8 mouse cellular contexts compared by ENCODE assay signal in genomic region chr5:33628820-33629300, GRCm38 (mm10). TPM values are rescaled to one million over a fixed set of nuclear protein-coding genes. Genes with fewer than 3 reads are reported as not detected.
A peak's percentile ranks its signal among the peaks of the same experiment; 100 is the strongest.
DNase-seq lines count a peak whose midpoint lies in the region; ATAC-seq and TF ChIP-seq lines count a peak whose summit lies in the region.

No protein-coding gene starts in this region.

- H3K27ac ChIP-seq in brown adipose tissue, adult 24 weeks (replicated peaks; ENCODE audit: low read depth, low read length), result peak overlapping the region; percentile 70
- peak overlapping the region; percentile 86 for H3K27ac ChIP-seq in hindbrain, postnatal 0 days
- H3K27ac ChIP-seq in limb, embryonic 15.5 days, result peak overlapping the region; percentile 92
- peak overlapping the region; percentile 83 for H3K27ac ChIP-seq in midbrain, embryonic 14.5 days (replicated peaks; ENCODE audit: low read depth, low read length)

- H3K9me3 ChIP-seq in hindbrain, postnatal 0 days (ENCODE audit: low read length), result no peaks in the 10 kb centered on the region
- no peaks in the 10 kb centered on the region for H3K9me3 ChIP-seq in limb, embryonic 15.5 days
- no peaks in the 10 kb centered on the region for H3K9me3 ChIP-seq in midbrain, embryonic 14.5 days (ENCODE audit: control insufficient read depth, low read length)

- TF ChIP-seq CTCF in hindbrain, postnatal 0 days (IDR thresholded peaks at IDR 0.05; ENCODE audit: low read depth), result no peak

- H3K27me3 ChIP-seq in hindbrain, postnatal 0 days (ENCODE audit: insufficient read depth, low read length), result no peaks in the 10 kb centered on the region
- H3K27me3 ChIP-seq in limb, embryonic 15.5 days, result no peaks in the 10 kb centered on the region
- H3K27me3 ChIP-seq in midbrain, embryonic 14.5 days (ENCODE audit: control insufficient read depth, insufficient read depth, low read length), result no peaks in the 10 kb centered on the region

- peaks cover 14% of the 10 kb centered on the region for H3K4me1 ChIP-seq in brown adipose tissue, adult 24 weeks (ENCODE audit: control insufficient read depth, insufficient read depth, insufficient read length, low read length)
- H3K4me1 ChIP-seq in hindbrain, postnatal 0 days (ENCODE audit: insufficient read depth, low read length), result peaks cover 6% of the 10 kb centered on the region; the same call in 1 of the 2 replicates
- H3K4me1 ChIP-seq in limb, embryonic 15.5 days, result peaks cover 20% of the 10 kb centered on the region
- peaks cover 14% of the 10 kb centered on the region for H3K4me1 ChIP-seq in midbrain, embryonic 14.5 days (ENCODE audit: control insufficient read depth, insufficient read depth, low read length)

- peak; percentile 25 for ATAC-seq in frontal cortex, adult (ENCODE audit: low TSS enrichment)
- no peak for ATAC-seq in hindbrain, postnatal 0 days
- peak; percentile 3; the same call in 1 of the 2 replicates for ATAC-seq in limb, embryonic 15.5 days (ENCODE audit: insufficient number of reproducible peaks, low FRiP score, low TSS enrichment, low read depth)
- no peak; the same call in 1 of the 2 replicates for ATAC-seq in midbrain, embryonic 14.5 days (ENCODE audit: low FRiP score, low TSS enrichment)

- WGBS in hindbrain, postnatal 0 days, result 0% methylated on average over 24 of the region's 24 CpGs
- WGBS in limb, embryonic 15.5 days, result under 1% methylated on average over 24 of the region's 24 CpGs
- WGBS in midbrain, embryonic 14.5 days, result under 1% methylated on average over 24 of the region's 24 CpGs

- peak; percentile 54 for DNase-seq in retina, embryonic 14.5 days (ENCODE audit: low spot score)
- DNase-seq in retina, postnatal 1 day, result no peak
- DNase-seq in hindbrain, postnatal 0 days (ENCODE audit: low spot score), result peak; percentile 53
- peak; percentile 72 for DNase-seq in midbrain, embryonic 14.5 days
- DNase-seq in thymus, postnatal 14 days, result peak; percentile 71

- peak overlapping the region; percentile 67 for H3K9ac ChIP-seq in hindbrain, postnatal 0 days (replicated peaks; ENCODE audit: low read length)
- H3K9ac ChIP-seq in limb, embryonic 15.5 days, result peak overlapping the region; percentile 87
- H3K9ac ChIP-seq in midbrain, embryonic 14.5 days (replicated peaks; ENCODE audit: low read length), result peak overlapping the region; percentile 68

- H3K4me3 ChIP-seq in brown adipose tissue, adult 24 weeks (ENCODE audit: insufficient read depth, low read depth, low read length), result peak overlapping the region; percentile 90
- H3K4me3 ChIP-seq in hindbrain, postnatal 0 days (ENCODE audit: low read length), result peak overlapping the region; percentile 66
- H3K4me3 ChIP-seq in limb, embryonic 15.5 days, result peak overlapping the region; percentile 87
- H3K4me3 ChIP-seq in midbrain, embryonic 14.5 days (replicated peaks; ENCODE audit: low read depth, low read length), result peak overlapping the region; percentile 73

- H3K4me2 ChIP-seq in hindbrain, postnatal 0 days (ENCODE audit: low read depth, low read length), result peak overlapping the region; percentile 75
- peak overlapping the region; percentile 84 for H3K4me2 ChIP-seq in limb, embryonic 15.5 days
- peak overlapping the region; percentile 94 for H3K4me2 ChIP-seq in midbrain, embryonic 14.5 days (ENCODE audit: low read length)

- no peaks in the 10 kb centered on the region for H3K36me3 ChIP-seq in hindbrain, postnatal 0 days (ENCODE audit: insufficient read depth, low read length)
- no peaks in the 10 kb centered on the region for H3K36me3 ChIP-seq in limb, embryonic 15.5 days
- no peaks in the 10 kb centered on the region for H3K36me3 ChIP-seq in midbrain, embryonic 14.5 days (ENCODE audit: control insufficient read depth, insufficient read depth, low read length)

RNA-seq across cellular contexts. Expression of gene Fam53a, which starts 0.6 kb away (rescaled TPM):
- 13.6 and 14.7 TPM in 2 replicates for polyA plus RNA-seq in brown adipose tissue, adult 24 weeks (2012; ENCODE audit: insufficient read depth, insufficient read length, missing spikeins)
- 22.9 and 48.1 TPM in 2 replicates for total RNA-seq in hindbrain, postnatal 0 days (2014; rRNA removed)
- polyA plus RNA-seq in hindbrain, postnatal 0 days (2015; fragmentation: Nextera tagmentation; extraction: Ambion mirVana), result 26.4 and 27.6 TPM in 2 replicates
- polyA plus RNA-seq in limb, embryonic 15.5 days (2015; fragmentation: Nextera tagmentation; extraction: Ambion mirVana), result 62.5 and 69.1 TPM in 2 replicates
- polyA plus RNA-seq in midbrain, embryonic 14.5 days (2014; fragmentation: Nextera tagmentation; extraction: Ambion mirVana), result 31.4 and 35.4 TPM in 2 replicates

RNA-seq across cellular contexts. Expression of gene Gm9903, which starts 0.9 kb away (rescaled TPM):
- not detected in 2 replicates for polyA plus RNA-seq in brown adipose tissue, adult 24 weeks (2012; ENCODE audit: insufficient read depth, insufficient read length, missing spikeins)
- 0.89 and 2.1 TPM in 2 replicates for total RNA-seq in hindbrain, postnatal 0 days (2014; rRNA removed)
- 0.21 and 0.66 TPM in 2 replicates for polyA plus RNA-seq in hindbrain, postnatal 0 days (2015; fragmentation: Nextera tagmentation; extraction: Ambion mirVana)
- polyA plus RNA-seq in limb, embryonic 15.5 days (2015; fragmentation: Nextera tagmentation; extraction: Ambion mirVana), result 0.29 and 0.35 TPM in 2 replicates
- polyA plus RNA-seq in midbrain, embryonic 14.5 days (2014; fragmentation: Nextera tagmentation; extraction: Ambion mirVana), result 0.65 and 0.83 TPM in 2 replicates

RNA-seq across cellular contexts. Expression of gene Slbp, which starts 23.5 kb away (rescaled TPM):
- polyA plus RNA-seq in brown adipose tissue, adult 24 weeks (2012; ENCODE audit: insufficient read depth, insufficient read length, missing spikeins), result 30.5 and 58.5 TPM in 2 replicates
- total RNA-seq in hindbrain, postnatal 0 days (2014; rRNA removed), result 66.0 and 67.4 TPM in 2 replicates
- polyA plus RNA-seq in hindbrain, postnatal 0 days (2015; fragmentation: Nextera tagmentation; extraction: Ambion mirVana), result 128 and 132 TPM in 2 replicates
- 204 and 206 TPM in 2 replicates for polyA plus RNA-seq in limb, embryonic 15.5 days (2015; fragmentation: Nextera tagmentation; extraction: Ambion mirVana)
- polyA plus RNA-seq in midbrain, embryonic 14.5 days (2014; fragmentation: Nextera tagmentation; extraction: Ambion mirVana), result 112 and 134 TPM in 2 replicates

RNA-seq across cellular contexts. Expression of gene Tacc3, which starts 29.1 kb away (rescaled TPM):
- polyA plus RNA-seq in brown adipose tissue, adult 24 weeks (2012; ENCODE audit: insufficient read depth, insufficient read length, missing spikeins), result 3.3 and 3.5 TPM in 2 replicates
- total RNA-seq in hindbrain, postnatal 0 days (2014; rRNA removed), result 19.2 and 30.0 TPM in 2 replicates
- 39.0 and 49.1 TPM in 2 replicates for polyA plus RNA-seq in hindbrain, postnatal 0 days (2015; fragmentation: Nextera tagmentation; extraction: Ambion mirVana)
- 150 and 151 TPM in 2 replicates for polyA plus RNA-seq in limb, embryonic 15.5 days (2015; fragmentation: Nextera tagmentation; extraction: Ambion mirVana)
- polyA plus RNA-seq in midbrain, embryonic 14.5 days (2014; fragmentation: Nextera tagmentation; extraction: Ambion mirVana), result 25.5 and 45.9 TPM in 2 replicates

RNA-seq across cellular contexts. Expression of gene Tmem129, which starts 29.4 kb away (rescaled TPM):
- polyA plus RNA-seq in brown adipose tissue, adult 24 weeks (2012; ENCODE audit: insufficient read depth, insufficient read length, missing spikeins), result 16.3 and 19.4 TPM in 2 replicates
- 36.9 and 39.3 TPM in 2 replicates for total RNA-seq in hindbrain, postnatal 0 days (2014; rRNA removed)
- 22.0 and 23.6 TPM in 2 replicates for polyA plus RNA-seq in hindbrain, postnatal 0 days (2015; fragmentation: Nextera tagmentation; extraction: Ambion mirVana)
- 45.8 and 49.7 TPM in 2 replicates for polyA plus RNA-seq in limb, embryonic 15.5 days (2015; fragmentation: Nextera tagmentation; extraction: Ambion mirVana)
- 29.4 and 31.1 TPM in 2 replicates for polyA plus RNA-seq in midbrain, embryonic 14.5 days (2014; fragmentation: Nextera tagmentation; extraction: Ambion mirVana)

Comparison
In these comparisons a context has a peak if more than half of its experiments do, and no peak if none do; other contexts are left out.
1. ATAC-seq: peak in frontal cortex, adult (single experiment) and limb, embryonic 15.5 days (single experiment); none in hindbrain, postnatal 0 days (single experiment) and midbrain, embryonic 14.5 days (single experiment).
2. Peak in every context shown above with its lines, with median percentiles within 50 percentile points of each other: H3K27ac ChIP-seq, H3K4me3 ChIP-seq, H3K4me2 ChIP-seq and H3K9ac ChIP-seq.